Mouse (Mus musculus) heart, embryonic 14.5 days (tissue): ENCODE data around the gene Ipo7. TPM values are rescaled to one million over a fixed set of nuclear protein-coding genes. Genes with fewer than 3 reads are reported as not detected.

Experiments
- ATAC-seq: fragments of 200-750 bp; cut with Nextera tagmentation; 2 replicates; pipeline ENCODE4 v1.8.0; 2017; ENCODE audit warnings: low read depth, moderate TSS enrichment; ENCODE audit not compliant: insufficient number of reproducible peaks, insufficient read depth, low FRiP score
- H3K27ac ChIP-seq, 2 experiments: fragments of 200-500 bp in 1 of 2; fragments of 300-500 bp in 1 of 2; sonication (generic) in 1 of 2; replicated peaks in 1 of 2; 2 replicates each; pipeline ENCODE4 v1.5.1; 2012 to 2014; ENCODE audit warnings: low read depth in 2 of 2, low read length in 2 of 2, control low read depth in 1 of 2, mild to moderate bottlenecking in 1 of 2, mixed read lengths in 1 of 2; ENCODE audit not compliant: control insufficient read depth in 1 of 2, insufficient read depth in 1 of 2
- H3K27me3 ChIP-seq: fragments of 300-500 bp; sonication (generic); 2 replicates; pipeline ENCODE4 v1.6.1; 2014; ENCODE audit warnings: mild to moderate bottlenecking, low read length, control low read depth; ENCODE audit not compliant: control insufficient read depth, insufficient read depth
- H3K36me3 ChIP-seq: fragments of 300-500 bp; sonication (generic); 2 replicates; pipeline ENCODE4 v1.6.1; 2014; ENCODE audit warnings: mild to moderate bottlenecking, control low read depth, low read length, mixed read lengths; ENCODE audit not compliant: control insufficient read depth, insufficient read depth
- H3K4me1 ChIP-seq, 2 experiments: fragments of 200-500 bp in 1 of 2; fragments of 300-500 bp in 1 of 2; sonication (generic) in 1 of 2; 2 replicates each; pipeline ENCODE4 v1.6.1; 2012 to 2014; ENCODE audit warnings: low read length in 2 of 2, control low read depth in 1 of 2, mixed read lengths in 1 of 2; ENCODE audit not compliant: control insufficient read depth in 2 of 2, insufficient read depth in 2 of 2
- H3K4me2 ChIP-seq: fragments of 300-500 bp; sonication (generic); 2 replicates; pipeline ENCODE4 v1.6.1; 2014; ENCODE audit warnings: mild to moderate bottlenecking, low read length
- H3K4me3 ChIP-seq, 2 experiments: fragments of 200-500 bp in 1 of 2; fragments of 300-500 bp in 1 of 2; sonication (generic) in 1 of 2; 2 replicates each; pipeline ENCODE4 v1.5.1; 2012 to 2014; ENCODE audit warnings: low read length in 2 of 2, mild to moderate bottlenecking in 2 of 2, control low read depth in 1 of 2, low read depth in 1 of 2, moderate library complexity in 1 of 2; ENCODE audit not compliant: control insufficient read depth in 1 of 2, insufficient read depth in 1 of 2
- H3K9ac ChIP-seq: fragments of 300-500 bp; sonication (generic); 2 replicates; pipeline ENCODE4 v1.6.1; 2014; ENCODE audit warnings: mild to moderate bottlenecking, low read length
- H3K9me3 ChIP-seq: fragments of 300-500 bp; sonication (generic); 2 replicates; pipeline ENCODE4 v1.6.1; 2016; ENCODE audit warnings: low read length, control low read depth; ENCODE audit not compliant: control insufficient read depth
- WGBS: fragments of 180-500 bp; shearing (Covaris S2); extraction: QIAGEN DNeasy Blood & Tissue Kit; methylation state at CpG from one replicate; pipeline ENCODE4 v1.1.7; 2014; 5-methylcytosine and 5-hydroxymethylcytosine counted together
- polyA plus RNA-seq: library from polyadenylated mRNA; unstranded; fragments of >200 nt; fragmentation: Nextera tagmentation; extraction: Ambion mirVana; gene quantifications from 2 replicates; pipeline ENCODE4 v1.2.1, GENCODE M21; 2014

Gene Ipo7
- polyA plus RNA-seq, 1 experiment from 2014 or later: 14.6 TPM

GRCm38 (mm10) chr7:110005976-110006375, 12.1 kb upstream of the Ipo7 start:
- Histone ChIP-seq H3K9me3 (no peaks in the 10 kb centered on the region), H3K4me2 (no peak overlapping the region), H3K27me3 (no peaks in the 10 kb centered on the region), H3K4me3 (no peak overlapping the region), H3K36me3 (no peaks in the 10 kb centered on the region), H3K9ac (no peak overlapping the region), H3K27ac (no peak overlapping the region), H3K4me1 (peaks cover 4 to 7% of the 10 kb centered on the region in 2 experiments; a peak in 3 of 4 replicates)
- no peak for ATAC-seq

GRCm38 (mm10) chr7:110006471-110007195, 11.4 kb upstream of the Ipo7 start:
- Histone ChIP-seq H3K27me3 (no peaks in the 10 kb centered on the region), H3K4me2 (no peak overlapping the region), H3K27ac (no peak overlapping the region), H3K4me1 (peaks cover 4 to 7% of the 10 kb centered on the region in 2 experiments; a peak in 3 of 4 replicates), H3K4me3 (no peak overlapping the region), H3K36me3 (no peaks in the 10 kb centered on the region), H3K9ac (no peak overlapping the region), H3K9me3 (no peaks in the 10 kb centered on the region)
- WGBS: 73% methylated on average over 5 of the region's 5 CpGs
- no peak for ATAC-seq

GRCm38 (mm10) chr7:110008513-110008912, 9.6 kb upstream of the Ipo7 start:
- no peak overlapping the region for H3K9ac ChIP-seq
- H3K4me3 ChIP-seq: no peak overlapping the region
- WGBS: 89% methylated on average over 1 of the region's 1 CpGs
- no peak for ATAC-seq
- H3K27ac ChIP-seq: no peak overlapping the region
- no peaks in the 10 kb centered on the region for H3K9me3 ChIP-seq
- H3K36me3 ChIP-seq: no peaks in the 10 kb centered on the region
- H3K4me2 ChIP-seq: no peak overlapping the region
- no peaks in the 10 kb centered on the region for H3K27me3 ChIP-seq
- no peaks in the 10 kb centered on the region for H3K4me1 ChIP-seq

GRCm38 (mm10) chr7:110009084-110009483, 9.0 kb upstream of the Ipo7 start:
- no peak for ATAC-seq
- Histone ChIP-seq H3K27me3 (no peaks in the 10 kb centered on the region), H3K36me3 (no peaks in the 10 kb centered on the region), H3K4me1 (no peaks in the 10 kb centered on the region), H3K4me2 (no peak overlapping the region), H3K27ac (no peak overlapping the region), H3K9me3 (no peaks in the 10 kb centered on the region), H3K9ac (no peak overlapping the region), H3K4me3 (no peak overlapping the region)
- WGBS: 88% methylated on average over 6 of the region's 6 CpGs

- 53% methylated on average over 1 of the region's 1 CpGs for WGBS
- Histone ChIP-seq H3K4me2 (no peak overlapping the region), H3K27me3 (no peaks in the 10 kb centered on the region), H3K9ac (no peak overlapping the region), H3K4me1 (no peaks in the 10 kb centered on the region), H3K4me3 (no peak overlapping the region), H3K9me3 (no peaks in the 10 kb centered on the region), H3K27ac (no peak overlapping the region), H3K36me3 (no peaks in the 10 kb centered on the region)
- no peak for ATAC-seq
Observed at GRCm38 (mm10) chr7:110011417-110011816, 6.7 kb upstream of the Ipo7 start.

GRCm38 (mm10) chr7:110014272-110014671, 3.8 kb upstream of the Ipo7 start:
- no peaks in the 10 kb centered on the region for H3K9me3 ChIP-seq
- no peak overlapping the region for H3K4me2 ChIP-seq
- H3K27me3 ChIP-seq: no peaks in the 10 kb centered on the region
- H3K9ac ChIP-seq: no peak overlapping the region
- no peaks in the 10 kb centered on the region for H3K4me1 ChIP-seq
- no peak overlapping the region for H3K27ac ChIP-seq
- ATAC-seq: no peak
- no peaks in the 10 kb centered on the region for H3K36me3 ChIP-seq
- no peak overlapping the region for H3K4me3 ChIP-seq
- WGBS: 73% methylated on average over 5 of the region's 5 CpGs

- Histone ChIP-seq H3K4me1 (peaks cover 0 to 4% of the 10 kb centered on the region in 2 experiments; a peak in 1 of 4 replicates), H3K9ac (peak overlapping the region; percentile 98), H3K9me3 (no peaks in the 10 kb centered on the region), H3K4me3 (peak overlapping the region; percentile 96 to 99), H3K4me2 (peak overlapping the region; percentile 90), H3K27ac (peak overlapping the region; percentile 92 to 95), H3K27me3 (no peaks in the 10 kb centered on the region), H3K36me3 (no peaks in the 10 kb centered on the region)
- WGBS: under 1% methylated on average over 42 of the region's 42 CpGs
- peak; percentile 74 for ATAC-seq
Observed at GRCm38 (mm10) chr7:110018631-110019482, 783 bp downstream of the Ipo7 start.
